Mouse (Mus musculus) lung, embryonic 14.5 days (tissue): ENCODE data around the gene Ttc41. TPM values are rescaled to one million over a fixed set of nuclear protein-coding genes. Genes with fewer than 3 reads are reported as not detected.

Experiments
- ATAC-seq: fragments of 200-750 bp; cut with Nextera tagmentation; 2 replicates; pipeline ENCODE4 v1.8.0; 2017; ENCODE audit warnings: mild to moderate bottlenecking, moderate TSS enrichment, moderate library complexity; ENCODE audit not compliant: insufficient read depth
- DNase-seq: peaks from one replicate; pipeline ENCODE4 v3.0.0-alpha.2; 2015
- H3K27ac ChIP-seq: fragments of 300-500 bp; sonication (generic); 2 replicates; pipeline ENCODE4 v1.5.1; 2014; ENCODE audit warnings: low read depth, mild to moderate bottlenecking, moderate library complexity
- H3K27me3 ChIP-seq: fragments of 300-500 bp; sonication (generic); 2 replicates; pipeline ENCODE4 v1.6.1; 2014; ENCODE audit warnings: low read length, control low read depth; ENCODE audit not compliant: insufficient read depth
- H3K36me3 ChIP-seq: fragments of 300-500 bp; sonication (generic); 2 replicates; pipeline ENCODE4 v1.6.1; 2014; ENCODE audit warnings: control low read depth; ENCODE audit not compliant: insufficient read depth
- H3K4me1 ChIP-seq: fragments of 300-500 bp; sonication (generic); 2 replicates; pipeline ENCODE4 v1.6.1; 2014; ENCODE audit warnings: antibody characterized with exemption, control low read depth; ENCODE audit not compliant: insufficient read depth
- H3K4me2 ChIP-seq: fragments of 300-500 bp; sonication (generic); 2 replicates; pipeline ENCODE4 v1.6.1; 2014; ENCODE audit warnings: mild to moderate bottlenecking
- H3K4me3 ChIP-seq: fragments of 300-500 bp; sonication (generic); 2 replicates; pipeline ENCODE4 v1.5.1; 2014; ENCODE audit warnings: low read depth, low read length
- H3K9ac ChIP-seq: fragments of 300-500 bp; sonication (generic); 2 replicates; pipeline ENCODE4 v1.6.1; 2014
- H3K9me3 ChIP-seq: fragments of 300-500 bp; sonication (generic); 2 replicates; pipeline ENCODE4 v1.6.1; 2016; ENCODE audit warnings: low read depth, low read length, control low read depth
- CTCF ChIP-seq: IDR thresholded peaks from 2 replicates; pipeline ENCODE4 v1.5.1; 2016; ENCODE audit warnings: antibody characterized with exemption, low read depth
- WGBS: fragments of 180-500 bp; shearing (Covaris S2); extraction: QIAGEN DNeasy Blood & Tissue Kit; methylation state at CpG from one replicate; pipeline ENCODE4 v1.1.7; 2014; 5-methylcytosine and 5-hydroxymethylcytosine counted together
- microRNA-seq: library from miRNA; unstranded; fragments of <30 nt; microRNA quantifications from one replicate; pipeline ENCODE4, GENCODE M21; 2016; ENCODE audit warnings: borderline number of aligned reads
- polyA plus RNA-seq: library from polyadenylated mRNA; unstranded; fragments of >200 nt; fragmentation: Nextera tagmentation; extraction: Ambion mirVana; gene quantifications from 2 replicates; pipeline ENCODE4 v1.2.1, GENCODE M21; 2014

The Ttc41 gene
- polyA plus RNA-seq, 1 experiment from 2014 or later: 2.0 TPM

- Histone ChIP-seq H3K4me2 (no peak overlapping the region), H3K4me1 (no peaks in the 10 kb centered on the region), H3K27me3 (no peaks in the 10 kb centered on the region), H3K27ac (no peak overlapping the region), H3K4me3 (no peak overlapping the region), H3K9me3 (no peaks in the 10 kb centered on the region), H3K9ac (no peak overlapping the region), H3K36me3 (peaks cover 16% of the 10 kb centered on the region; the same call in 1 of the 2 replicates)
- DNase-seq (no peak), ATAC-seq (peak; percentile 26; the same call in 1 of the 2 replicates)
- no peak for TF ChIP-seq CTCF
- 77% methylated on average over 10 of the region's 10 CpGs for WGBS
These were observed 120.4 kb downstream of the Ttc41 start for GRCm38 (mm10) chr10:86825871-86826522.

Small RNAs within 50 kb of the gene (microRNA-seq; reads per million reads assigned to microRNA genes)
- gene Gm25745: not detected

Other genes with a start within 250 kb of the Ttc41 start
- gene Syn3, start 206.9 kb upstream of the Ttc41 start, polyA plus RNA-seq: 2.2 and 2.4 TPM in 2 replicates
- 592 and 645 TPM in 2 replicates for gene Hsp90b1, start 302 bp upstream of the Ttc41 start, polyA plus RNA-seq
- gene Gm49358, start 58.2 kb downstream of the Ttc41 start, polyA plus RNA-seq: 0.24 TPM in 1 of 2 replicates, not detected in the other
- gene Nt5dc3, start 73.2 kb downstream of the Ttc41 start, polyA plus RNA-seq: 1.5 and 1.9 TPM in 2 replicates